In the genomic region with DNA sequence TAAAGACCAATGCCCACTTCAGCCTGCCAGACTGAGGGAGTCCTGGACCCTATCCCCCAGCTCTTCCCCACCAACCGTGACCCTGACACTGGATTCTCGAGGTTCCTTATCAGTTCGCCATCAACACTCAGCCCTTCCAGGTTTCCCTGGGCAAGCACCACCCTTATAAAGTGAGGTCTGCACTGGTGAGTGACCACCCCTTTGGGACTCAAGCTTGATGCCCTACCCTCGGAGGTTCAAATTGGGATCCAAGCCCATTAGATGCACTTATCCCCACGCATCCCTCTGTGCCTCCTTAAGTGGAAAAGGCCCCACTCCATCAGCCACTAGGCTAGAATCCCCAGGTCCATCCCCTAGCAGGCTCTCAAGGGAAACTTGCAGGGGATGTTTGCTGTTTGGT, we compare ENCODE assay signal across 8 mouse cellular contexts. TPM values are rescaled to one million over a fixed set of nuclear protein-coding genes. Genes with fewer than 3 reads are reported as not detected.
A peak's percentile ranks its signal among the peaks of the same experiment; 100 is the strongest.
DNase-seq lines count a peak whose midpoint lies in the region; ATAC-seq and TF ChIP-seq lines count a peak whose summit lies in the region.

No protein-coding gene starts in this region.

- no peak overlapping the region for H3K9ac ChIP-seq in liver, adult 2 months (ENCODE audit: low read depth, low read length)
- no peak overlapping the region for H3K9ac ChIP-seq in embryonic facial prominence, embryonic 15.5 days
- H3K9ac ChIP-seq in midbrain, postnatal 0 days (replicated peaks; ENCODE audit: low read length, poor library complexity, severe bottlenecking): peak overlapping the region; percentile 96; the same call in 1 of the 2 replicates

- peaks cover 13% of the 10 kb centered on the region for H3K4me1 ChIP-seq in liver, adult 2 months (ENCODE audit: control insufficient read depth, insufficient read depth, low read length)
- H3K4me1 ChIP-seq in embryonic facial prominence, embryonic 15.5 days: peaks cover 43% of the 10 kb centered on the region
- H3K4me1 ChIP-seq in midbrain, postnatal 0 days (ENCODE audit: insufficient read depth, low read length): peaks cover 26% of the 10 kb centered on the region; the same call in 1 of the 2 replicates

- H3K9me3 ChIP-seq in embryonic facial prominence, embryonic 15.5 days (replicated peaks): no peaks in the 10 kb centered on the region
- no peaks in the 10 kb centered on the region for H3K9me3 ChIP-seq in midbrain, postnatal 0 days (ENCODE audit: low read length)

- H3K4me3 ChIP-seq in liver, adult 2 months (ENCODE audit: insufficient read depth, low read depth, low read length): peak overlapping the region; percentile 14; the same call in 1 of the 2 replicates
- peak overlapping the region; percentile 90 for H3K4me3 ChIP-seq in embryonic facial prominence, embryonic 15.5 days (replicated peaks)
- peak overlapping the region; percentile 98 for H3K4me3 ChIP-seq in midbrain, postnatal 0 days (ENCODE audit: low read depth, low read length)

- peak overlapping the region; percentile 86 for H3K4me2 ChIP-seq in embryonic facial prominence, embryonic 15.5 days (replicated peaks)
- H3K4me2 ChIP-seq in midbrain, postnatal 0 days (ENCODE audit: low read depth, low read length, poor library complexity, severe bottlenecking): peak overlapping the region; percentile 84

- H3K27me3 ChIP-seq in liver, adult 2 months (ENCODE audit: control insufficient read depth, insufficient read depth, low read length): peaks cover 4% of the 10 kb centered on the region; the same call in 1 of the 2 replicates
- H3K27me3 ChIP-seq in embryonic facial prominence, embryonic 15.5 days: no peaks in the 10 kb centered on the region
- H3K27me3 ChIP-seq in midbrain, postnatal 0 days (ENCODE audit: insufficient read depth, low read length): no peaks in the 10 kb centered on the region

- H3K27ac ChIP-seq in liver, adult 2 months (replicated peaks; ENCODE audit: insufficient read depth, low read depth, low read length): no peak overlapping the region
- no peak overlapping the region for H3K27ac ChIP-seq in embryonic facial prominence, embryonic 15.5 days (replicated peaks)
- 0 out of 2 replicates have a peak overlapping the region, but pooled peaks have one; percentile 6 for H3K27ac ChIP-seq in midbrain, postnatal 0 days (ENCODE audit: low read depth, low read length)

- no peak for ATAC-seq in embryonic facial prominence, embryonic 15.5 days (ENCODE audit: insufficient number of reproducible peaks, low FRiP score, low TSS enrichment, low read depth)
- no peak for ATAC-seq in midbrain, postnatal 0 days (ENCODE audit: low FRiP score)
- ATAC-seq in activated CD4-positive, CD25-positive, alpha-beta regulatory T cell, adult 4 months: no peak

- 69% methylated on average over 5 of the region's 5 CpGs for WGBS in liver, adult 2 months
- WGBS in embryonic facial prominence, embryonic 15.5 days: 75% methylated on average over 5 of the region's 5 CpGs
- WGBS in midbrain, postnatal 0 days: 66% methylated on average over 5 of the region's 5 CpGs

- no peak for TF ChIP-seq POLR2A in liver, adult 2 months (IDR thresholded peaks at IDR 0.05; ENCODE audit: extremely low read depth, insufficient read depth, low read length)

- H3K36me3 ChIP-seq in liver, adult 2 months (ENCODE audit: control insufficient read depth, insufficient read depth, low read length): no peaks in the 10 kb centered on the region
- no peaks in the 10 kb centered on the region for H3K36me3 ChIP-seq in embryonic facial prominence, embryonic 15.5 days
- H3K36me3 ChIP-seq in midbrain, postnatal 0 days (ENCODE audit: insufficient read depth, low read length): no peaks in the 10 kb centered on the region

- H3K79me2 ChIP-seq in liver, adult 2 months (ENCODE audit: control insufficient read depth, insufficient read depth, low read length): no peaks in the 10 kb centered on the region

- no peak for TF ChIP-seq CTCF in liver, adult 2 months (IDR thresholded peaks at IDR 0.05; ENCODE audit: low read depth, low read length)
- TF ChIP-seq CTCF in midbrain, postnatal 0 days (IDR thresholded peaks at IDR 0.05): no peak

- DNase-seq in liver, adult 2 months (ENCODE audit: extremely low read depth, low read depth, low spot score): no peak
- no peak for DNase-seq in liver
- DNase-seq in induced T-regulatory cell, adult 2 months (ENCODE audit: low read depth): peak; percentile 31
- DNase-seq in midbrain, postnatal 0 days (ENCODE audit: low spot score): no peak
- no peak for DNase-seq in adrenal gland, postnatal 36 days
- no peak for DNase-seq in urinary bladder, adult 2 months (ENCODE audit: low spot score)

RNA-seq across cellular contexts. Expression of a gene that starts 1.9 kb away (rescaled TPM):
- total RNA-seq in liver, adult 2 months (2014; rRNA removed): 3.0 and 3.7 TPM in 2 replicates
- polyA plus RNA-seq in liver, adult 2 months (2012; rRNA removed): 2.6 and 2.7 TPM in 2 replicates
- 16.8 and 17.4 TPM in 2 replicates for polyA plus RNA-seq in embryonic facial prominence, embryonic 15.5 days (2015; fragmentation: Nextera tagmentation; extraction: Ambion mirVana)
- total RNA-seq in midbrain, postnatal 0 days (2014; rRNA removed): 35.8 and 37.0 TPM in 2 replicates
- 21.6 and 21.9 TPM in 2 replicates for polyA plus RNA-seq in midbrain, postnatal 0 days (2015; fragmentation: Nextera tagmentation; extraction: Ambion mirVana)
- total RNA-seq in adrenal gland, postnatal 36 days (2021): 10 to 100 TPM; 27.1 to 74.2 TPM
- polyA plus RNA-seq in urinary bladder, adult 2 months (2012; rRNA removed): 10.9 and 12.1 TPM in 2 replicates
- 1 to 10 TPM; 5.1 to 5.7 TPM for polyA plus RNA-seq in activated CD4-positive, CD25-positive, alpha-beta regulatory T cell, adult 4 months (2017; shearing (Covaris generic))

RNA-seq across cellular contexts. Expression of a gene that starts 30.2 kb away (rescaled TPM):
- 9.6 and 13.2 TPM in 2 replicates for total RNA-seq in liver, adult 2 months (2014; rRNA removed)
- polyA plus RNA-seq in liver, adult 2 months (2012; rRNA removed): 14.1 and 14.3 TPM in 2 replicates
- 12.4 and 12.8 TPM in 2 replicates for polyA plus RNA-seq in embryonic facial prominence, embryonic 15.5 days (2015; fragmentation: Nextera tagmentation; extraction: Ambion mirVana)
- 19.7 and 19.8 TPM in 2 replicates for total RNA-seq in midbrain, postnatal 0 days (2014; rRNA removed)
- polyA plus RNA-seq in midbrain, postnatal 0 days (2015; fragmentation: Nextera tagmentation; extraction: Ambion mirVana): 13.6 and 13.9 TPM in 2 replicates
- 10 to 100 TPM; 28.9 to 35.6 TPM for total RNA-seq in adrenal gland, postnatal 36 days (2021)
- polyA plus RNA-seq in urinary bladder, adult 2 months (2012; rRNA removed): 19.0 and 21.0 TPM in 2 replicates
- polyA plus RNA-seq in activated CD4-positive, CD25-positive, alpha-beta regulatory T cell, adult 4 months (2017; shearing (Covaris generic)): 10 to 100 TPM; 10.6 to 13.1 TPM

Comparison
In these comparisons a context has a peak if more than half of its experiments do, and no peak if none do; other contexts are left out.
1. H3K4me3 ChIP-seq: peak in every context shown above with its lines; median percentile 98 in midbrain, postnatal 0 days; 90 in embryonic facial prominence, embryonic 15.5 days; 14 in liver, adult 2 months.